Mouse (Mus musculus): ENCODE data around the gene Kif18b.

DNA sequence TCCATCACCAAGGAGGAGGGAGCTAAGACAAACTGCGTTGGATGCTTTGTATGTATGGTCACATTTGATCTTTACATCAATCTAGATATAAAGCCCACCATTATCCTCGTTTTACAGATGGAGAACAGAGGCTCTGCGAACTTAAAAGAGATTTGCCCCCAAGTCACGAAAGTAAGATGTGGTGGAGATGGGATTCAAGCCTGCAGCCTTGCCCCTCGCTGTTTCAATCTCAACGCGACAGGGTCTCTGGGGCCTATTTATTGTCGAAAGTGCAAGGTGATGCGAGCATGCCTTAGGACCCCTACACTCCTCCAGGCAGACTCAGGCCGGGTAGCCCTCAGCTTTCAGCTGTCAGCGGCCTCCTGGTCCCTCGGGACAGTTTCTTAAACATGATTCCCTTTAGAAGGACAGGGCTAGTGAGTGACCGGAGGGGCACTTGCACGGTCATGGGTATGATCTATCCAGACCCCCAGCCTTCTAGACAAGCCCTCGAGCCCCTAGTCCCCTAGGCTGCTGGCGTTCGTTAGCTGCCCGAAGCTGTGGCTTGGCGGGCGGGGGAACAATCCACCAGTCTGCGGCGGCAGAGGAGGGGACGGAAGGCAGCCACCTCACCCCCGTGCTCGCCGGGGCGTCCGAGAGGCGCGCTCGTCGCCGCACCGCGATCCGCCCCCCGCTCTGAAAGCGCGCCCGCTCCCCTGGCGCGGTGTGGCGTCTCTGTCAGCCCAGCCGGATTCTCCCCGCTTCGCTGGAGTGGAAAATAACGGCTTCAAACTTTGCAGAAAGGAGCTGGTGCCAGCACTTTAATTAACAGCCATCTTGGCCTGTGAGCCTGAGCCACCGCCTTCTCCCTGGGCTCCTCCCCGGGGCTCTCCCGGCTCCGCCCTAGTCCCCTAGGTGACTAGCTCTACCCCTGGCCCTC lies 23.4 kb upstream of the Kif18b start:
- TF ChIP-seq CTCF (IDR thresholded peaks at IDR 0.05; ENCODE audit: insufficient read depth, low read depth, low read length) (no peak), POLR2A (IDR thresholded peaks at IDR 0.05; ENCODE audit: insufficient read depth, low read depth, low read length) (no peak; the same call in 1 of the 2 replicates)

Measured in olfactory bulb, adult 2 months (tissue).